Mouse (Mus musculus): ENCODE results near the gene Prap1.
"Not testable (repeated sequence)": the region's sequence is repeated elsewhere in the genome, so short reads cannot be mapped to it uniquely, and the experiment has no call there.

The Prap1 gene

GRCm38 (mm10) chr7:140082242-140082678, 10.9 kb upstream of the Prap1 start, which contains the start of gene Caly:
TSS of gene Caly (minus strand) at chr7:140082548.
- DNase-seq (ENCODE audit: low spot score in 2 of 2), result no peak

GRCm38 (mm10) chr7:140090601-140091000, 2.6 kb upstream of the Prap1 start:
- DNase-seq (ENCODE audit: low spot score in 2 of 2), result no peak

GRCm38 (mm10) chr7:140094954-140095353, 1.8 kb downstream of the Prap1 start:
- peak; percentile 53 for DNase-seq (ENCODE audit: low spot score in 2 of 2)

GRCm38 (mm10) chr7:140095556-140095955, 2.4 kb downstream of the Prap1 start:
- DNase-seq (ENCODE audit: low spot score in 2 of 2), result no peak

GRCm38 (mm10) chr7:140096055-140096454, 2.9 kb downstream of the Prap1 start:
- no peak for DNase-seq (ENCODE audit: low spot score in 2 of 2)

GRCm38 (mm10) chr7:140098466-140098865, 5.3 kb downstream of the Prap1 start:
- DNase-seq (ENCODE audit: low spot score in 2 of 2), result no peak

GRCm38 (mm10) chr7:140101498-140101897, 8.3 kb downstream of the Prap1 start:
- DNase-seq (ENCODE audit: low spot score in 2 of 2), result no peak

- DNase-seq (ENCODE audit: low spot score in 2 of 2), result peak; percentile 82 to 90
Observed at GRCm38 (mm10) chr7:140101993-140102860, 9.0 kb downstream of the Prap1 start, which contains the start of gene Fuom. TSS of gene Fuom (minus strand) at chr7:140102441.

- DNase-seq (ENCODE audit: low spot score in 2 of 2), result no peak
Observed at GRCm38 (mm10) chr7:140104009-140104408, 10.8 kb downstream of the Prap1 start.

- DNase-seq (ENCODE audit: low spot score in 2 of 2), result no peak
Observed at GRCm38 (mm10) chr7:140111943-140112342, 18.7 kb downstream of the Prap1 start.

GRCm38 (mm10) chr7:140115583-140116328, 22.6 kb downstream of the Prap1 start, which contains the start of gene Paox:
TSS of gene Paox (plus strand) at chr7:140115799.
- peak in 1 of 2 experiments; percentile 62 for DNase-seq (ENCODE audit: low spot score in 2 of 2)

- DNase-seq (ENCODE audit: low spot score in 2 of 2), result peak; percentile 89 to 94
Observed at GRCm38 (mm10) chr7:140116329-140117054, 23.3 kb downstream of the Prap1 start, which contains the start of gene Echs1. TSS of gene Echs1 (minus strand) at chr7:140116476.

- no peak for DNase-seq (ENCODE audit: low spot score in 2 of 2)
Observed at GRCm38 (mm10) chr7:140120484-140120883, 27.3 kb downstream of the Prap1 start.

GRCm38 (mm10) chr7:140121338-140121910, 28.2 kb downstream of the Prap1 start:
- DNase-seq (ENCODE audit: low spot score in 2 of 2), result peak in 1 of 2 experiments; percentile 29

GRCm38 (mm10) chr7:140122765-140123164, 29.6 kb downstream of the Prap1 start:
- no peak for DNase-seq (ENCODE audit: low spot score in 2 of 2)

- DNase-seq (ENCODE audit: low spot score in 2 of 2), result no peak
Observed at GRCm38 (mm10) chr7:140124382-140124781, 31.2 kb downstream of the Prap1 start.

- peak; percentile 93 to 95 for DNase-seq (ENCODE audit: low spot score in 2 of 2)
Observed at GRCm38 (mm10) chr7:140125278-140126021, 32.3 kb downstream of the Prap1 start.

- no peak for DNase-seq (ENCODE audit: low spot score in 2 of 2)
Observed at GRCm38 (mm10) chr7:140126022-140126350, 32.8 kb downstream of the Prap1 start.

GRCm38 (mm10) chr7:140126934-140127333, 33.7 kb downstream of the Prap1 start:
- DNase-seq (ENCODE audit: low spot score in 2 of 2), result no peak

GRCm38 (mm10) chr7:140127911-140128310, 34.7 kb downstream of the Prap1 start:
- DNase-seq (ENCODE audit: low spot score in 2 of 2), result no peak

GRCm38 (mm10) chr7:140132184-140132583, 39.0 kb downstream of the Prap1 start:
- not testable (repeated sequence) for DNase-seq (ENCODE audit: low spot score in 2 of 2)

All from urinary bladder, postnatal 36 days (tissue).